Mouse (Mus musculus) monocyte, adult 5-6 weeks (primary cell): ENCODE data around the gene Ddx21. TPM values are rescaled to one million over a fixed set of nuclear protein-coding genes. Genes with fewer than 3 reads are reported as not detected.

Experiments used
- ATAC-seq: fragments of 153-309, 156-312 bp; replicated peaks from 2 replicates; pipeline ENCODE4 v1.8.0; 2017; ENCODE audit warnings: mild to moderate bottlenecking; ENCODE audit not compliant: low TSS enrichment, insufficient number of reproducible peaks, severe bottlenecking, poor library complexity, low FRiP score
- total RNA-seq: library from RNA; stranded (forward); fragments of 200-1000, 200-491, 200-594 nt; gene quantifications from 3 replicates; pipeline ENCODE4 v1.2.3, GENCODE M21; 2017

The Ddx21 gene
- total RNA-seq, 1 experiment from 2014 or later, result 120 TPM

GRCm38 (mm10) chr10:62534509-62534908, 67.6 kb downstream of the Ddx21 start:
- no peak for ATAC-seq

- ATAC-seq, result no peak
Measured at GRCm38 (mm10) chr10:62532832-62533231, 69.2 kb downstream of the Ddx21 start.

Other genes with a start within 250 kb of the Ddx21 start
- 33.1 to 66.9 TPM (median 39.5 TPM) in 3 replicates for gene Hk1, start 222.4 kb downstream of the Ddx21 start, total RNA-seq
- 0.75 TPM in 1 of 3 replicates, not detected in the others for gene Hkdc1, start 179.8 kb downstream of the Ddx21 start, total RNA-seq
- not detected in 3 replicates for gene 4930507D05Rik, start 152.8 kb downstream of the Ddx21 start, total RNA-seq
- 15.0 to 22.7 TPM (median 21.4 TPM) in 3 replicates for gene Supv3l1, start 152.5 kb downstream of the Ddx21 start, total RNA-seq
- gene Vps26a, start 115.5 kb downstream of the Ddx21 start, total RNA-seq, result 86.6 to 110 TPM (median 102 TPM) in 3 replicates
- gene Srgn, start 74.8 kb downstream of the Ddx21 start, total RNA-seq, result 1,192 to 2,405 TPM (median 1,864 TPM) in 3 replicates
- 8.9 to 19.4 TPM (median 13.1 TPM) in 3 replicates for gene Kif1bp, start 23.8 kb downstream of the Ddx21 start, total RNA-seq
- gene Ddx50, start 48.9 kb upstream of the Ddx21 start, total RNA-seq, result 87.7 to 122 TPM (median 98.2 TPM) in 3 replicates
- 1.7 TPM in 1 of 3 replicates, not detected in the others for gene Stox1, start 123.8 kb upstream of the Ddx21 start, total RNA-seq
- gene Ccar1, start 190.0 kb upstream of the Ddx21 start, total RNA-seq, result 121 to 145 TPM (median 121 TPM) in 3 replicates